Mouse (Mus musculus): ENCODE results near the gene Smtnl2.

- no peak for TF ChIP-seq CTCF (conservative IDR thresholded peaks at IDR 0.05; ENCODE audit: insufficient read depth, insufficient read length, low read depth, low read length)
- no peak for TF ChIP-seq POLR2A (IDR thresholded peaks at IDR 0.05; ENCODE audit: low read depth, low read length)
These were observed 23.6 kb upstream of the Smtnl2 start, which contains the start of gene Ggt6 for GRCm38 (mm10) chr11:72434963-72435693.
